Mouse (Mus musculus): Measurements from ENCODE around the gene Slc40a1.

DNA sequence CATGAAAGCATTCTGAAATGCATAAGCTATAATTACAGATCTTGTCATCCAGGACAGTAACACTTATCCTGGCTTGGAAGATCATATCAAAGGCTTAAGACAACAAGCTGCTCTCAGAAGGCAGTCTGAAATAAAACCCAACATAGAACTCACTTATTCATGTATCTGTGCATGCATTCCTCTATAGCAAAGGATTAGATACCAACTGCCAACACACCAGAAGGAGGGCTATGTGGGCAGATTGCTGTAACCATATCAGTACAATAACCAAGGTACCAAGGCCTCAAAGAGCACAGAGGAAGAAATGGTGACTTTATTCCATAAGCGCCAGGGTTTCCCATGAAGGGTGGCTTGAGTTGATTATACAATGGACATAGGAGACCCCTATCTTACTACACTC lies 6.6 kb downstream of the Slc40a1 start:
- TF ChIP-seq POLR2A (IDR thresholded peaks at IDR 0.05; ENCODE audit: borderline replicate concordance, control insufficient read depth, low read depth, low read length), result no peak
- TF ChIP-seq CTCF (IDR thresholded peaks at IDR 0.05; ENCODE audit: control insufficient read depth, insufficient read depth, low read length), result no peak

Measured in bone marrow, adult 2 months (tissue).